Mouse (Mus musculus): Measurements from ENCODE around the gene Fam229a. TPM values are rescaled to one million over a fixed set of nuclear protein-coding genes. Genes with fewer than 3 reads are reported as not detected.
A peak's percentile ranks its signal among the peaks of the same experiment; 100 is the strongest.
"Not testable (repeated sequence)": the region's sequence is repeated elsewhere in the genome, so short reads cannot be mapped to it uniquely, and the experiment has no call there.

Gene Fam229a
- polyA plus RNA-seq, 1 experiment from 2014 or later, result not detected

DNA sequence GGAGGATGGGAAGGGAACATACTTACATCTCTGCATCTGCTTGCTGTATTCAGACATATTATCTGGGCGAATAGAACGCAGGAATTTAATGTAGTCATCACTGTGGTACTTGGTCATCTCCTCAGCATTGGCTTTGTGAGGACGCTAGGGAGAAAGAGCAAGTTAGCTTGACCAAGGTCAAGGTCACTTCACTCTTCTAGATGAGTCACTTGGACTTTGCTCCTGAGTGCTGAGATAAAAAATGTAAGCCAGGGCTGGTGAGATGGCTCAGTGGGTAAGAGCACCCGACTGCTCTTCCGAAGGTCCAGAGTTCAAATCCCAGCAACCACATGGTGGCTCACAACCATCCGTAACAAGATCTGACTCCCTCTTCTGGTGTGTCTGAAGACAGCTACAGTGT lies 37.9 kb downstream of the Fam229a start:
- H3K36me3 ChIP-seq (ENCODE audit: control insufficient read depth, insufficient read depth, low read length), result peaks cover 36% of the 10 kb centered on the region
- H3K4me2 ChIP-seq; H3K4me3 ChIP-seq (ENCODE audit: low read depth, low read length); ATAC-seq (ENCODE audit: low FRiP score); H3K27me3 ChIP-seq (ENCODE audit: control insufficient read depth, insufficient read depth, low read length); H3K4me1 ChIP-seq (ENCODE audit: control insufficient read depth, insufficient read depth, low read length); H3K27ac ChIP-seq (ENCODE audit: low read depth, low read length); H3K9ac ChIP-seq (ENCODE audit: low read length); H3K9me3 ChIP-seq (ENCODE audit: control insufficient read depth, low read length): not testable (repeated sequence)
- DNase-seq (ENCODE audit: low spot score, missing footprints), result peak; percentile 61
- 95% methylated on average over 5 of the region's 6 CpGs for WGBS

DNA sequence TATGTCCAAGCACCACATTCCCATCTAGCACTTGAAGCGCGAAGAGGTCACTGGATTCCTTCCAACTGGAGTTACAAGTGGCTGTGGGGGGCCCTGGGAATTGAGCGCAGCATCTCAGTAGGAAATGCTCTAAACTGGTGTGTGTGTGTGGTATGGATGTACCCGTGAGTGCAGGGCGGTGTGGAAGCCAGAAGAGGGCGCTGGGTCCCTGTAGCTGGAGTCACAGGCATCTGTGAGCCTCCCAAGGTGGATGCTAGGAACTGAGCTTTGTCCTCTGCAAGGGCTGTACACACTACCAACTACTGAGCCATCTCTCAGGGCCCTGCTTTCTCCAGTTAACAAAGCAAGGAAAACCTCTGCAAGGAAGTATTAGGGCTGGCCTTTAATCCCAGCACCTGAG lies 49.0 kb downstream of the Fam229a start:
- Histone ChIP-seq H3K4me2 (no peak overlapping the region), H3K4me1 (ENCODE audit: control insufficient read depth, insufficient read depth, low read length) (peaks cover 8% of the 10 kb centered on the region), H3K4me3 (ENCODE audit: low read depth, low read length) (no peak overlapping the region), H3K36me3 (ENCODE audit: control insufficient read depth, insufficient read depth, low read length) (0 out of 2 replicates have a peak, but pooled peaks cover 3% of the 10 kb centered on the region), H3K27ac (ENCODE audit: low read depth, low read length) (no peak overlapping the region), H3K27me3 (ENCODE audit: control insufficient read depth, insufficient read depth, low read length) (no peaks in the 10 kb centered on the region), H3K9me3 (ENCODE audit: control insufficient read depth, low read length) (no peaks in the 10 kb centered on the region), H3K9ac (ENCODE audit: low read length) (no peak overlapping the region)
- no peak for ATAC-seq (ENCODE audit: low FRiP score)
- WGBS, result 95% methylated on average over 6 of the region's 6 CpGs
- DNase-seq (ENCODE audit: low spot score, missing footprints), result no peak

Other genes with a start within 250 kb of the Fam229a start
- gene C77080, start 229.8 kb upstream of the Fam229a start, polyA plus RNA-seq (2014; fragmentation: Nextera tagmentation; extraction: Ambion mirVana), result 3.3 and 3.7 TPM in 2 replicates
- gene Sync, start 203.6 kb upstream of the Fam229a start, polyA plus RNA-seq (2014; fragmentation: Nextera tagmentation; extraction: Ambion mirVana), result 0.51 and 0.53 TPM in 2 replicates
- 561 and 604 TPM in 2 replicates for gene Rbbp4, start 155.8 kb upstream of the Fam229a start, polyA plus RNA-seq (2014; fragmentation: Nextera tagmentation; extraction: Ambion mirVana)
- gene Zbtb8os, start 155.5 kb upstream of the Fam229a start, polyA plus RNA-seq (2014; fragmentation: Nextera tagmentation; extraction: Ambion mirVana), result 42.7 and 45.0 TPM in 2 replicates
- 6.7 and 8.3 TPM in 2 replicates for gene Zbtb8a, start 113.1 kb upstream of the Fam229a start, polyA plus RNA-seq (2014; fragmentation: Nextera tagmentation; extraction: Ambion mirVana)
- gene Zbtb8b, start 50.3 kb upstream of the Fam229a start, polyA plus RNA-seq (2014; fragmentation: Nextera tagmentation; extraction: Ambion mirVana), result 2.0 and 2.4 TPM in 2 replicates
- 23.3 and 23.7 TPM in 2 replicates for gene Bsdc1, start 29.6 kb upstream of the Fam229a start, polyA plus RNA-seq (2014; fragmentation: Nextera tagmentation; extraction: Ambion mirVana)
- gene Tssk3, start 168 bp upstream of the Fam229a start, polyA plus RNA-seq (2014; fragmentation: Nextera tagmentation; extraction: Ambion mirVana), result not detected in 2 replicates
- 1,816 and 1,974 TPM in 2 replicates for gene Marcksl1, start 22.4 kb downstream of the Fam229a start, polyA plus RNA-seq (2014; fragmentation: Nextera tagmentation; extraction: Ambion mirVana)
- gene Hdac1, start 51.5 kb downstream of the Fam229a start, polyA plus RNA-seq (2014; fragmentation: Nextera tagmentation; extraction: Ambion mirVana), result 225 and 234 TPM in 2 replicates
- gene Lck, start 82.5 kb downstream of the Fam229a start, polyA plus RNA-seq (2014; fragmentation: Nextera tagmentation; extraction: Ambion mirVana), result 4.5 and 5.3 TPM in 2 replicates
- gene Fam167b, start 87.4 kb downstream of the Fam229a start, polyA plus RNA-seq (2014; fragmentation: Nextera tagmentation; extraction: Ambion mirVana), result 0.19 and 0.46 TPM in 2 replicates
- 251 and 259 TPM in 2 replicates for gene Eif3i, start 109.5 kb downstream of the Fam229a start, polyA plus RNA-seq (2014; fragmentation: Nextera tagmentation; extraction: Ambion mirVana)
- gene Tmem234, start 109.5 kb downstream of the Fam229a start, polyA plus RNA-seq (2014; fragmentation: Nextera tagmentation; extraction: Ambion mirVana), result 178 and 188 TPM in 2 replicates
- 1.7 and 3.0 TPM in 2 replicates for gene Dcdc2b, start 123.1 kb downstream of the Fam229a start, polyA plus RNA-seq (2014; fragmentation: Nextera tagmentation; extraction: Ambion mirVana)
- gene Iqcc, start 127.9 kb downstream of the Fam229a start, polyA plus RNA-seq (2014; fragmentation: Nextera tagmentation; extraction: Ambion mirVana), result 21.3 and 23.9 TPM in 2 replicates
- gene Ccdc28b, start 132.8 kb downstream of the Fam229a start, polyA plus RNA-seq (2014; fragmentation: Nextera tagmentation; extraction: Ambion mirVana), result 70.0 and 73.9 TPM in 2 replicates
- gene Txlna, start 149.9 kb downstream of the Fam229a start, polyA plus RNA-seq (2014; fragmentation: Nextera tagmentation; extraction: Ambion mirVana), result 89.6 and 101 TPM in 2 replicates
- gene Kpna6, start 181.6 kb downstream of the Fam229a start, polyA plus RNA-seq (2014; fragmentation: Nextera tagmentation; extraction: Ambion mirVana), result 13.6 and 14.9 TPM in 2 replicates
- 35.6 and 36.3 TPM in 2 replicates for gene Tmem39b, start 205.6 kb downstream of the Fam229a start, polyA plus RNA-seq (2014; fragmentation: Nextera tagmentation; extraction: Ambion mirVana)

Measured in midbrain, embryonic 11.5 days (tissue).